Mouse (Mus musculus): ENCODE measurements around the gene Serpinb6a.

Gene Serpinb6a

DNA sequence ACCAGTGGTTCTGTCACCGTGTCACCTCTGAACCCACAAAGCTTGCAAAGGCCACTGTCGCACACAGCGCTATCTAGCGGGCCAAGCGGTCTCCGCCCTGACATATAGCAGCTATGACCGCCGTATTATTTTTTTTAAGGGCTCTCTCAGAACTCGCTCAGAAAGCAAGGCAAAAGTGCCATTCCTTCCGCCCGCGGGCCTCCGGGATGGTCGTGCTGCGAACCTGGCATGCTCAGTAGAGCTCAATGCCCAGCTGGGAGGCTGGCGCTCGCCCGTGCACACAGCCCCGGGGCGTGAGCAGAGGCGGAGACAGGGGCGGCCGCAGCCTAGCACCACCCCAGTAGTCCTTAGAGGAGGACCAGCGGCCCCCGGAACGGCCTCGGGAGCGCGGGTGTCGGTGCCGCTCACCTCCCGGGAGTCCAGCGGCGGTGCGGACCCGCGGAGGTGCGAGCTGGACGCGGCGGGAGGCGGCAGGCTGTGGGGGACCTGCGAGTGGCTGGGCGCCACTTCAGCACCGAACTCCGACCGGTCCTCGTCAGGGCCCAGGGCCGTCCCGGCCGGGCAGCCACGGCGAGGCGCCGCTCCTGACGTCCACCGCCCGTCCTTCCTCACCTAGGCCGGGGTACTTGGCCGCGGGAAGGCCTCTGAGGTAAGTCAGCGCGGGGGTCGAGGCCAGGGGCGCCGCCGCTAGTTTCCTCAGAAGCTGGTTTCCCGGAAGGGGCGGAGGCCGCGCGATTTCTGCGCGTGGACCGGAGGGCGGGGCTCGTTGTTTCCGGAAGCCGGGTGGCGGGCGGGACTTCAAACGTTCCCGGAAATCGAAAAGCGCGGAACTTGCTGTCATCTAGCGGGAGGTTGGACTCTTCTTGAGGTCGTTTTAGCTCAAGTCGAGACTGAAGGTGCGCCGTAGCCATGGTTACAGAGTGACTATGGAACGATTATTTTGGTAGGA is at the start of gene Serpinb6a, which contains the start of gene Ripk1:
Gene Serpinb6a, minus strand, starts transcription at position 737 of the 949 bp plus-strand sequence.
Gene Ripk1, plus strand, starts transcription at position 306 of the 949 bp plus-strand sequence.
- DNase-seq: peak; percentile 84 to 87

DNA sequence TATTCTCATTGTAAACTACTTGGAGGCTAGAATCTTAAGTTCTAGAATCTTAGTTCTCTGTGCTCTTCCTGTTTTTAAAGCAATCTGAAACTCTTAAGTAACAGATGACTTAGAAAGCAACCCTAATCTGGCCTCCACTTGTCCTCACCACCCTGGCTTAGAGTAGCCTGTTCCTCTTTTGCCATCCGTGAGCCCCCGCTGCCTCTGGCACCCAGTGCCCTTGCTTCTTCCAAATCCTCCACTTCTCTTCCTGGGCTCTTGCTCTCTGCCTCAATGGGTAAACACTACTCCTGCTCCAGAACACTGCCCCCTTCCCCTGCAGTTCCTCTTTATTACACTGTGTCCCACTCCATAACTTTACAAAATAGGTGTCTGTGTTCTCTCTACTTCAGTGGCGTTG is 49.1 kb upstream of the Serpinb6a start:
- no peak for DNase-seq

DNA sequence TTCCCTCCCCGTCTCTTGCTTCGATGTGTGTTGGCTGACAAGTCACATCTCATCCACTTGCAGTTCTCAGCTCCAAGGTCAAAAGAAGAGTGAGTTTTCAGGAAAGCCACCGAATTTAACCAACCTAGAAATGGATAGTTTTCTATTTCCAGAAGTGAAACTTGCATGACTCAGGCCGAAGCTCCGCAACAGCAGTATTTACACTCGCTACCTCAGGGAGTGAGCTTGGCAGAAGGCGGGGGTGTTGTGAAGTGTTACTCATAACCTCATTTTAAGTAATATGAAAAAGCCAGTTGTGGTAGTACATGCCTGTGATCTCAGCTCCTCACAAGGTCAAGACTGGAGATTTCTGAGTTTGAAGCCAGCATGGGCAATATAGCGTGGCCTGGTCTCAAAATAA is 47.9 kb upstream of the Serpinb6a start:
- no peak for DNase-seq

DNA sequence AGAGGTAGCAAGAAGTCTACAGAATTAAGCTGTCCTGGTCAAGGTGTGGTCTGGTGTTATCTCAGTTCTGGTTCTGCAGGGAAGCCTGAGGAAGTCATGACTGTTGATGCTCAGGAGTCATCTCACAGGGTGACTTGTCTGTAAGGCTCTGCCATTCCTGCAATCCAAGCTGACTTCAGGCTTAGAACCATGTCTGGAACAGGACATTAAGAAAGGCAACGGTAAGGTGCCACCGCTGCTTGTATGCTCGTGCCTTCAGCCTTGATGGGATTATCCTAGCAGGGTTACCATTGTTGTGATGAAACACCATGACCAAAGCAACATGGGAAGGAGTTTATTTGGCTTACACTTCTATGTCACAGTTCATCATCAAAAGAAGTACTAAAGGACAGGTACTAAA is 44.9 kb upstream of the Serpinb6a start:
- no peak for DNase-seq

DNA sequence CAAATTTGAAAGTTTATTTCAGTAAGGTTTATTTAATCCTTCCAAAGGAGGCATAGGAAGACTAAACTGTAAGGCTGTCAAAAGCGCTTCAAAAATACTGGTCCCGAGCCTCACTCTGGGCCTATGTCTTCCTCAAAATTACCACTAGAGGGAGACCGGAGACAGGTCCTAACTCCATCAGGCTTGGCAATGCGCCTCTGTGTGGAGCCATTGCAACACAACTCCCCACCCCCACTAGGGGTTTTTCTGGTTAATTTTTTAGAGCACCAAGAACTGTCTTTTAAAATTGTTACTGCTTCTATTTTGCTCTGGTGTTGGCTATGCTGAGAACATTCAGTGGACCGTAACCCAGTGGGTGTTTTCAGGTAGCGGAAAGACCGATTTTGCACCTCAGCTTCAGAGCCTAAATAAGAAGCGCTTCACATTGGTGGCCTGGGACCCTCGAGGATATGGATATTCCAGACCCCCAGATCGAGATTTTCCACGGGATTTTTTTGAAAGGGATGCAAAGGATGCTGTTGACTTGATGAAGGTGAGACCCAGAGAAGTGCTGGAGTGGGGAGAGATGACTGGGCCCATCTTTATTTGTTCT is 43.9 kb upstream of the Serpinb6a start:
- DNase-seq: peak; percentile 76 to 81

DNA sequence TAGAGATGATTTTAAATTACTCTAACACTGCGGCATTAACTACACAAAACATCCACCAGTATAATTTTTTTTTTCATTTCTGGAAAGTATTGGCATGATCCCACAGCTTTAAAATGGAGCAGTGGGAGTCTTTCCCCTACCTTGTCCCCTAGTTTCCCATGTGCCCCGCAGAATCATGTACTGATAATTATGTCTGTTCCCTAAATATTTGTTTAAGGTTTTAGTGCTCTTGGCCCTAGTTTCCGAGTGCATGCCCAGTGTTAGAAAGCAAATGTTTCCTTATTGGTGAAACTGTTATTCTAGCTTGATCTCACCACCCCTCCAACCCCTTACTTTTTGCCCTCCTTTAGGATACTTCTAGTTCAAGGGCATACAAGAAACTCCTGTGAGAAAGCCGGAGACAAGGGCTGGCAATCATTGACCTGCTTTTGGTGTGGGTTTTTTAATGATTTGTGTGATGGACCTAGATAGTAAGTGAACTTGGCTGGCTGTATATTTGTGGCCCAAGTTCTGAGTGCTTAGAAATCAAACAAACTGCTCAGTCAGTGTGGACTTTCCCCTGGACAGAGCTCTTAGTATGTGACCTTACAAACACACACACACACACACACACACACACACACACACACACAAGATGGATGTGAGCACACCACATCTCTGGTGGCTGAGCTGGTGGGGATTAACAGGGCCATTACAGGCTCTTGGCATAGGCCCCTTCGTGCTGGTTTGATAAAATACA is 43.1 kb upstream of the Serpinb6a start:
- DNase-seq: no peak

DNA sequence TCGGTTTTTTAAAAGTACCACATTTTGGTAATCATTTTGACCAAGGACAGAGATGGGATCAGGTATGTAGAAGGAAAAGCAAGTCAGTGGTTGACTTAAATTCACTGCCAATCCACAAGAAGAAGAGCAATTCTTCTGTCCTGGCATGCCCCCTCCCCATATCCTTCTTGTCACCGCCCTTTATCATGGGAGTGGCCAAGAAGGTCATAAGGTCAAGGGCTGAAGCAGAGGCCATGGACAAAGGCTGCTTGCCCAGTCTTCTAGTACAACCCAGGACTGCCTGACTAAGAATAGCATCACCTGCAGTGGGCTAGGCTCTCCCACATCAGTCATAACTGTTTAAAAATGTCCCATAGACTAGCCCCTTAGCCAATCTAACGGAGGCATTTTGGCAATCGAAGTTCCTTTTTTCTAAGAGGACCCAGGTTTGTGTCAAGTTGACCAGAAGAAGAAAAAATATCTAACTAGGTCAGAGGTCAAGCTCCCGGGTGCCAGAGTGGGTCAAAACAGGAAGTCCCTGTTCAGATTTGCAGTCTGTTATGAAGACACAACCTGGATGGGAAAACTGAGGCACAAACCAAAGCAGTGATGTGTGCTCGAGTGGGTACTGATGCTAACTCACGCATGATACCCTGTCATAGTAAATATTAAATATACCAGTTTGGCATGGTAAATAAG is 41.3 kb upstream of the Serpinb6a start:
- DNase-seq: no peak

DNA sequence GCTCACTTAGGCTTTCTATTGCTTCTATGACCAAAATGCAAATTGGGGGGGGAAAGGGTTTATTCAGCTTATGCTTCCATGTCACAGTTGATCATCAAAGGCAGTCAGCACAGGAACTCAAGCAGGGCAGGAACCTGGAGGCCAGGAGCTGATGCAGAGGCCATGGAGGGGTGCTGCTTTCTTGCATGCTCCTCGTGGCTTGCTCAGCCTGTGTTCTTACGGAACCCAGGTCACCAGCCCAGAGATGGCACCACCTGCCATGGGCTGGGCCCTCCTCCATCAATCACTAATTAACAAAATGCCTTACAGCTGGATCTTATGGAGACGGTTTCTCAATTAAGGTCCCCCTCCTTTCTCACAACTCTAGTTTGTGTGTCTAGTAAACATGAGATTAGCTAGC is 37.5 kb upstream of the Serpinb6a start:
- DNase-seq: no peak

DNA sequence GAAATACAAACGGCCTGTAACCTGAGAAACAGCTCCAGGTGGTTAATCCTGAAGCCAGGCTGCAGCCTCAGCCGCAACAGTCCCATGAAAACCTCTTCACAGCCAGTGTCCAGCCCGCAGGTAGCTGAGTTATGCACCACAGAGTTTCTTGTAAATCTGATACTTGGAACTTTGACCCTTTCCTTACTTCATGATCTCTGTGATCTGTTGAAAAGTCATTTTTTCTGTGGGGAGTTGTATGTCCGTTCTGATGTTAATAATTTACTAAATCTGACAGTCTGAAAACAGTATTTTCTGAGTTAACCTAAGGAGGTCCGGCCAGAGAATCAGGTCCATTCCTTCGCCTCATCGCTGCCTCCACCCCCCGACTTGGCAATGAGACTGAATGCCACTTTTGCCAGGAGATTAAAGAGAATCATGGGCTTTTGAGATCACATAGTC is 36.3 kb upstream of the Serpinb6a start:
- no peak for DNase-seq

DNA sequence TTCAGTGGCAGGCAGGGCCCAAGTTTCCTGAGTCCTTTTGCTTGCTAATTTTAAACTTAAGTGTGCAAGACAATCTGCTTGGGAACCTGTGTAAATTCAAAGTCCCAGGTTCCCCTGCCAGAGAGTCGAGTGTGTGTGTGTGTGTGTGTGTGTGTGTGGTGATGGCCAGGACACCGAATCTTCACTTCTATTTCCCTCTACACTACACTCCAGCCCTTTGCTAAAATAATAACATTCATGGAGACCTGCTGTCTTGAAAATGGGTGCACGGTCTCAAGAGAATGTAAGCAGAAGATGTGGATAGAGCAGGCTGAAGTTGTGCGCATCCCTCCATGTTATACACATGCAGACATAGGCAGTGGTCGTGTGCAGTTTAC is 35.5 kb upstream of the Serpinb6a start:
- DNase-seq: no peak

DNA sequence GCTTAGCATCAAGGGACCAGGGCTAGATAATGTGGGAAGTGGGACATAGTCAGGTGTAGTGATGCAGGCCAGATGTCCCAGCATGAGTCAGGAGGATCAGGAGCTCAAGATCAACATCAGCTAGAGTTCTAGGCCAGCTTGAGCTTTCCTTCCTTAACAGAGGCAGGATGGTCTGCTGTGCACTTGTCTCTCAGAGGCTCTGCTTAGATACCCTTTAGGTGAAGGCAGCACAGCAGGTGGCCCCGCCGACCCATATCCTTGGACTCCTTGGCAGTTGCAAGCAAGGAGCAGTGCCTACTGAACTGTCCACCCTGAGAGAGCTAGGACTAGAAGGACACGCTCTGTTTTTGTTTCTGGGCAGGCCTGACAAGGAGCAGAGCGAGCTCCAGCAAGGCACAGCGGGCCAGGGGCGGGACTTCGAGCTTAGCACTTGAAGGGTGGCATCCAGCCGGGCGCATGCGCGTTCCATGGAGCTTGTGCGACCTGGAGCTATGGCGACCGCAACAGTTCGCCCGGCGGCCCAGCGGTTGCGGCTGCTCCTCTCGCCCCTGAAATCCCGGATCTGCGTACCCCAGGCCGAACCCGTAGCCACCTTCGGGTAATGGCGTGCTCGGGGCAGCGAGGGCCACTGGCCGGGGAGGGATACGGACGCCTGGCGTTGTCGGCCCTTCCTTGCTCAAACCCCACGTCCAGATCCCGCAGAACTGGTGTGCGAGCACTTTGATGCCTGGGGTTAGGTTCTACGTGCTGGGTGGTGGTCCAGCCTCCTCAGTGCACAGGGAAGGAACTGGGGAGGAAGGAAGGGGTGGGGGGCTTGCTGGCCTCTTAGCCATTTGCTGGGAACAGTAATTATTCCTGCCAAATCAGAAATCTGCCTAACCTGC is 34.8 kb upstream of the Serpinb6a start, which contains the start of gene Bphl:
Gene Bphl, plus strand, starts transcription at position 426 of the 884 bp plus-strand sequence.
- peak; percentile 94 to 95 for DNase-seq

DNA sequence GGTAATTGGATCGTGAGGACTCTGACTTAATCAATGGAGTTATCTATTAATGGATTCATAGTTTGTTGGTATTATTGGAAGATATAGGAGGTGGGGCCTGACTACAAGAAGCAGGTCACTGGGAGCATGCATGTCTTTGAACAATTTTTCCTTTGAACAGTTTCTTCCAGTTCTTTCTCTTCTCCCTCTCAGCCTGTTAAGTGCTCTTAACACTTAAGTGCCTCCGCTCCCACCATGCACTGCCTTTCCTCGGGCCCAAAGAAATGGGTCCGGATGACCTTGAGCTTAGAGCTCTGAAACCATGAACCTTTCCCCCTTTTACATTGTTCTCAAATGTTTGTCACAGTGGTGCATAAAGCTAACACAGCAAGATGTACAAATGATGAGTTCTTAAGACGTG is 34.1 kb upstream of the Serpinb6a start:
- DNase-seq: no peak

DNA sequence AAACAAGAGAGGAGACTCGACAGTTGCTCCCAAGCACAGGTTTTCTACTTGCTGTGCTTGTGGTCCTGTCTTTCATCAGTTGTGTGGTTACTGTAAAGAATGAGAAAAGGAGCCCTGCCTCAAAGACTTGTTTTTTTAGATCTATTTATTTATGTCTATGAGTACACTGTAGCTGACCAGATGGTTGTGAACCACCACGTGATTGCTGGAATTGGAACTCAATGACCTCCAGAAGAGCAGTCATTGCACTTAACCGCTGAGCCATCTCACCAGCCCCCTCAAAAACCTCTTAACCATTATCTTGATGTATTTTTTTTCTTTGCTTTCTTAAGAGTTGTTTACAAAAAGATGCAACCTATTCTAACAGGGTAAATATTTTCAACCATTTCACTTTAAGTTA is 32.8 kb upstream of the Serpinb6a start:
- DNase-seq: peak; percentile 21 to 24

DNA sequence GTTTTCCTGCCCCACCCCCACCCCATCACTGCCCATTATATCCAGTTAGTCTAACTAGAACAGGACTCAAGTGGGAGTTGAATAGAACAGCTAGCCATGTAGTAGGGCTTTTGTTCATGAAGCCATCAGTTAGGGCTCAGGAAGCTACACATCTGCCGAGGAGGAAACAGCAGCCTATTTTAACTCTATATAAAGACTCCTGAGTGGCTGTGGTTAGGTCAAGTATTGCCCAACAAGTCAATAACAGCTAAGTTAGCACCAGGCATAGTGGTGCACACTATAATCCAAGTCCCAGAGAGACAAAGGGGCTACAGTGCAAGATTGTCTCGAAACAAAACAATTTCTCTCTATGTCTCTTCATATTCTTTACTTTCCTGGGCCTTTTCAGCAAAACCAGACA is 29.4 kb upstream of the Serpinb6a start:
- no peak for DNase-seq

DNA sequence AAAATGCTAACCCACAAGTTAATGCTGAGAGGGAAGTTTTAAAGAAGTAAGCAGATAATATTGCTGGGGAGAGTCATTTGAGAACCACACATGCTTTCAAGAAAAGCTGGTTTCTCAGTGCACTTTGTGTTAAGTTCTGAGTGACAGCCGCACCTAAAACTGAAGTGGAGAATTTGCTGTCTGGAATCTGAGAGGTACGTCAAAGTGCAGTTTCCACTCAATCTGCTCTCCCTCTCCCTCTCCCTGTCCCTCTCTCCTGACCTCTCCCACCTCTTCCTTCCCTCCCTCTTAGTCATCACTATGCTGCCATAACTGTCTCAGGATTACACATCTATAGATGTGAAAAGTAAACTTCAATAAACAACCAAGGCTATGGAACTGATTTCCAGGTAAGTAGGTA is 19.4 kb upstream of the Serpinb6a start:
- no peak for DNase-seq

DNA sequence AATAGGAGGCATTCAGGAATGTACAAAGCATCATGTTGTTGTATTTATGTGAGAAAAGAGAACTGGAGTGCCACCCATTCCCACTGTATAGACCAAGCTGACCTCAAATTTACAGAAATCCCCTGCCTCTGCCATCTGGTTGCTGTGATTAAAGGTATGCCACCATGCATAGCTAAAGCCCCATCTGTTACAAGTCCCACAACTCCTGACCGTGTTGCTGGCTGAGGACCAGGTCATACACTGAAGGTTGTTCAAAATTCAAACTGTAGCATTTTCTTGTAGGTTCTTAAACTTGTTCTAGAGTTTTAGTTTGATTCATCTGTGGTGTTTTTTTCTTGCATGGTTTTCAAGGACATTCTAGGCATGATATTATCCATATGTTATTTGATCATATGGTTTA is 15.9 kb upstream of the Serpinb6a start:
- DNase-seq: no peak

DNA sequence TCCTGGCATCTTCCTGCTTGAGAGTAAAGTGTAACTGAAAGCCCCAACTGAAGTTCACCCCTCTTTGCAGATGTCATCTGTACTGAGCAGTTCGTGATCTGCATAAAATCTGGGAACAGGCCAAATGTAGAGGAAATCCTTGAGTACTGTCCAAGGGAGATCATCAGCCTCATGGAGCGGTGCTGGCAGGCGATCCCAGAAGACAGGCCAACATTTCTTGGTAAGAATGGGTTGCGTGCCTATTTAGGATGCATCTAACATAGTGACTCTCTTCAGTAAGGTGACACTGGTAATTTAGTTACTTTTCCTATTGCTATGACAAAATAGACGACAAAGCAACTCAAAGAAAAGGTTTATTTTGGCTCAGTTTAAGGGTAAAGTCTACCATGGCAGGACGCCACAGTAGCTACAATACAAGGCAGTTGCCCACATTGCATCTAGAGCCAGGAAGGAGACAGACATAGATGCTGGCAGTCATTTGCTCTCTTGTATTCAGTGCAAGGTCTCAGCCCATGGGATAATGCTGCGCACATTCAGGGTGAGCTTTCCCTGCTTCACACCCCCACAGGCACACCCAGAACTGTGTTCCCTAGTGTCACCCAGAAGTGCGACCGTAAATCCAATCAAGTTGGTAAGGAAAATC is 14.5 kb upstream of the Serpinb6a start:
- DNase-seq: peak; percentile 33 to 39

DNA sequence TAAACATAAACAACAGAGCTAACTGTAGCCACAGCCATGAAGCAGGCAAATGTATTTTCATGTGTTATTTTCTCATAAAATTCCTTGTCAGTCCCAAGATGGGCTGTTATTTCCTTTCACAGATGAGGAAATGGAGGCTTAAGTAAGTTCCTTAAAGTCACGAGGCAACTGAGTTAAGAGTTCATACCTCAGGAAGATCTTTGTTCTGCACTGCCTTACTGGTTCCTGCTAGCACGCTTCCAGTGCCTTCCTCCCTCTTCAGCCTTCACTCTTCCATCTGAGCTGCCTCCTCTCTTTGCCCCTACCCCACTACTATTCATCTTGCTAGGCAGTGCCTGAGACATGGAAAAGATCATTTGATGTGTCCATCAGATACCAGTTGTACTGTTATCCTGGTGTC is 4.6 kb upstream of the Serpinb6a start:
- DNase-seq: no peak

DNA sequence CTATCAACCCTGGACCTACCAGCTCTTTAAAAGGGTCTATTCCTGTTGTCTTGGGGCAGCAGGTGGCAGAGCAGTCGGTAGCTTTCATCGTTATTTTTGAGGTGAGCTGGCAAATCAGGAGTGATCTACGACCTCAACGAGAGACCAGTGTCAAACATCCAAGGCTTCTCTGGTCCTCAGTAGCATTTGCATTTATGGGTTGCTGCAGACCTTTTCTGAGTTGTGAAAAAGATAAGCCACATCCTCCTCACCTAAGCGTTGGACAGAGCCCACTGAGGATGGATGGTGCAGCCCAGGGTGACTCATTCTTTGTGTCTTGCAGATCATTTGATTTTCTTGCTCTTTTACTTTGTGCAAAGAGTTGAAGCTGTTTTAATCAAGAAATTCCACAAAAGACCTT is 464 bp upstream of the Serpinb6a start:
- DNase-seq: no peak

DNA sequence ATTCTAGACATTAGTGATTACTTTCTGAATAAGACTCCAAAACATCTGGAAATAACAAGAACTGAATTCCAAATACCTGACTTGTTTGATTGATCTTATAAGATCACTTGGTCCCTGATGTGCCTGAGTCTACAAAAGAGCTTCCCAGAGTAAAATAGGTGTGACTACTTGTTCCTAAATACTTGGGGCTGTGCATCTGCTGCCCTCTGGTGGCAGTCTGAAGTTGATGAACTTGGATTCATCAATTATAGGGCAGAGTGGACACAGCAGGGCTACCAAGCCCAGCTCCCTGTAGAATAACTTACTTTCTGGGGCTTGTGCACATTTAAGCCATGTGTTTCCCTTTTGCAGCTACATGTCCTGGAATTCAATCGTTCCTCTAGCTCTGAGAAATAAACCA is 7.4 kb downstream of the Serpinb6a start:
- DNase-seq: peak; percentile 68 to 73

DNA sequence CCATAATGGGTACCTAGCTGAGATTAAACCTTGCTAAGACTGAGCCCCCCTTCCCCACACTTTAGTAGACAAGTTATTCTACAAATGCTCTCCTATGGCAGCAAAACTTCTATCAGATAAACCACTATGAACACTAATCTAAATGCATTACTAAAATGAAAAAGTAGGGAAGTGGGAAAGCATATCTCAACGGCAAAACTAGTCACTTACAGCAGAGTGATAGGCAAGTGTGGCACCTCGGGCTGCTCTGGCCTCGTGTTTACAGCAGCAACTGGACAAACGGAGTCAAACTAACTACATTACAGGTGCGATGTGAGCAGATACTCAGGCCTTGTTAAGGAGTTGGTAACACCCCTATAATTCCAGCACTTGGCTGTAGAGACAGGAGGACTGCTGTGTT is 13.0 kb downstream of the Serpinb6a start:
- DNase-seq: no peak
